39 mouse cellular contexts compared by ENCODE assay signal in genomic region chr8:47853356-47853755, GRCm38 (mm10). TPM values are rescaled to one million over a fixed set of nuclear protein-coding genes. Genes with fewer than 3 reads are reported as not detected.
DNase-seq lines count a peak whose midpoint lies in the region; ATAC-seq and TF ChIP-seq lines count a peak whose summit lies in the region.
"Had no signal": no experiment of that assay in that cellular context is flagged by ENCODE, and none has a peak within 500 bp of the region (broad histone marks: within the 10 kb centered on the region; RNA-seq: fewer than 3 reads in every experiment).

No protein-coding gene starts in this region.

- H3K9ac ChIP-seq in midbrain, embryonic 11.5 days (ENCODE audit: low read length) = no peak overlapping the region
- H3K9ac ChIP-seq in midbrain, embryonic 15.5 days = no peak overlapping the region
- no peak overlapping the region for H3K9ac ChIP-seq in limb, embryonic 14.5 days (ENCODE audit: low read depth, low read length, severe bottlenecking)
- H3K9ac ChIP-seq: liver, embryonic 14.5 days had no signal

- no peaks in the 10 kb centered on the region for H3K27me3 ChIP-seq in midbrain, embryonic 11.5 days (ENCODE audit: control insufficient read depth, insufficient read depth, low read length)
- H3K27me3 ChIP-seq in midbrain, embryonic 15.5 days (replicated peaks) = no peaks in the 10 kb centered on the region
- no peaks in the 10 kb centered on the region for H3K27me3 ChIP-seq in limb, embryonic 14.5 days (ENCODE audit: control insufficient read depth, insufficient read depth, low read length)

- WGBS in midbrain, embryonic 11.5 days = 90% methylated on average over 5 of the region's 5 CpGs
- WGBS in midbrain, embryonic 15.5 days = 85% methylated on average over 5 of the region's 5 CpGs
- WGBS in limb, embryonic 14.5 days = 75% methylated on average over 5 of the region's 5 CpGs

- intact Hi-C loops in heart, postnatal 10 days (cut with DNase I) = no loop called here

- no peak overlapping the region for H3K4me3 ChIP-seq in midbrain, embryonic 11.5 days (ENCODE audit: low read depth, low read length)
- no peak overlapping the region for H3K4me3 ChIP-seq in midbrain, embryonic 15.5 days
- H3K4me3 ChIP-seq in limb, embryonic 14.5 days (replicated peaks; ENCODE audit: low read length) = no peak overlapping the region
- H3K4me3 ChIP-seq: heart, embryonic 10.5 days had no signal

- no peaks in the 10 kb centered on the region; the same call in 1 of the 2 replicates for H3K36me3 ChIP-seq in midbrain, embryonic 11.5 days (ENCODE audit: control insufficient read depth, insufficient read depth, low read length)
- H3K36me3 ChIP-seq in midbrain, embryonic 15.5 days (replicated peaks) = peaks cover 7% of the 10 kb centered on the region; the same call in 1 of the 2 replicates
- peaks cover 60% of the 10 kb centered on the region for H3K36me3 ChIP-seq in limb, embryonic 14.5 days (ENCODE audit: control insufficient read depth, insufficient read depth, low read length)

- H3K27ac ChIP-seq in midbrain, embryonic 11.5 days (ENCODE audit: low read depth, low read length) = no peak overlapping the region
- H3K27ac ChIP-seq in midbrain, embryonic 15.5 days = no peak overlapping the region
- peak overlapping the region; percentile 83; the same call in 1 of the 2 replicates for H3K27ac ChIP-seq in limb, embryonic 14.5 days (replicated peaks; ENCODE audit: low read depth, low read length)
- H3K27ac ChIP-seq: heart, embryonic 10.5 days; liver, embryonic 14.5 days; macrophage had no signal

- DNase-seq in heart, adult 11 months = peak; percentile 94
- no peak for DNase-seq in heart, postnatal 10 days
- DNase-seq in midbrain, embryonic 11.5 days (ENCODE audit: low spot score, missing footprints) = peak; percentile 39
- DNase-seq in limb, embryonic 14.5 days (ENCODE audit: low spot score) = no peak
- DNase-seq in adrenal gland, postnatal 36 days = no peak
- no peak for DNase-seq in frontal cortex, postnatal 10 days (ENCODE audit: low spot score in 2 of 2)
- DNase-seq: adrenal gland, postnatal 14 days; cerebellum, adult 2 months; cerebellum, postnatal 14 days; gastrocnemius, postnatal 10 days; heart, postnatal 14 days; kidney, adult 8-10 months; kidney, postnatal 10 days; liver; lung, adult 2 months; lung, postnatal 10 days; midbrain, embryonic 14.5 days; right cerebral cortex, adult 18-20 months; right cerebral cortex, postnatal 4 days had no signal

- no peak overlapping the region for H3K4me2 ChIP-seq in midbrain, embryonic 11.5 days
- no peak overlapping the region for H3K4me2 ChIP-seq in midbrain, embryonic 15.5 days
- no peak overlapping the region for H3K4me2 ChIP-seq in limb, embryonic 14.5 days (replicated peaks; ENCODE audit: low read depth, low read length, severe bottlenecking)

- H3K9me3 ChIP-seq in midbrain, embryonic 11.5 days (ENCODE audit: control insufficient read depth, low read length) = no peaks in the 10 kb centered on the region
- H3K9me3 ChIP-seq in midbrain, embryonic 15.5 days = no peaks in the 10 kb centered on the region
- H3K9me3 ChIP-seq in limb, embryonic 14.5 days (ENCODE audit: control insufficient read depth, low read length) = no peaks in the 10 kb centered on the region
- H3K9me3 ChIP-seq: heart, embryonic 10.5 days had no signal

- no peak for ATAC-seq in midbrain, embryonic 11.5 days (ENCODE audit: low FRiP score)
- ATAC-seq in midbrain, embryonic 15.5 days (replicated peaks) = no peak
- ATAC-seq in limb, embryonic 14.5 days (ENCODE audit: low FRiP score, low read depth) = no peak
- ATAC-seq: CD4-positive, CD25-positive, alpha-beta regulatory T cell, adult 4 months; forebrain, embryonic 16.5 days; hindbrain, embryonic 16.5 days; intestine, embryonic 16.5 days had no signal

- TF ChIP-seq POLR2A in limb, embryonic 14.5 days (IDR thresholded peaks at IDR 0.05; ENCODE audit: borderline replicate concordance, extremely low read depth, insufficient read depth, insufficient read length) = no peak

- H3K4me1 ChIP-seq in midbrain, embryonic 11.5 days (ENCODE audit: control insufficient read depth, insufficient read depth, low read length) = no peaks in the 10 kb centered on the region
- H3K4me1 ChIP-seq in midbrain, embryonic 15.5 days = no peaks in the 10 kb centered on the region
- H3K4me1 ChIP-seq in limb, embryonic 14.5 days (ENCODE audit: control insufficient read depth, insufficient read depth, low read length) = peaks cover 22% of the 10 kb centered on the region

RNA-seq across cellular contexts. Expression of gene Cldn22, which starts 29.1 kb away (rescaled TPM):
- total RNA-seq in heart, postnatal 10 days (2021) = not detected
- polyA plus RNA-seq in midbrain, embryonic 11.5 days (2014; fragmentation: Nextera tagmentation; extraction: Ambion mirVana) = not detected in 2 replicates
- not detected in 2 replicates for polyA plus RNA-seq in midbrain, embryonic 15.5 days (2015; fragmentation: Nextera tagmentation; extraction: Ambion mirVana)
- 0.08 TPM in 1 of 2 replicates, not detected in the other for polyA plus RNA-seq in limb, embryonic 14.5 days (2012; rRNA removed)
- polyA plus RNA-seq in limb, embryonic 14.5 days (2014; fragmentation: Nextera tagmentation; extraction: Ambion mirVana) = not detected in 2 replicates
- 1 to 10 TPM in 1 of 2 experiments, under 1 TPM in 1; 0.95 to 2.6 TPM for total RNA-seq in adrenal gland, postnatal 36 days (2021)
- total RNA-seq: granulocyte monocyte progenitor cell, adult 5-6 weeks; heart, postnatal 14 days; megakaryocyte-erythroid progenitor cell, adult 5-6 weeks; neutrophil, adult 5-6 weeks had no signal
- polyA plus RNA-seq: CD4-positive, CD25-positive, alpha-beta regulatory T cell, adult 4 months; forebrain, embryonic 11.5 days; forebrain, embryonic 16.5 days; heart, embryonic 10.5 days; hindbrain, embryonic 11.5 days; hindbrain, embryonic 16.5 days; intestine, embryonic 16.5 days; liver, embryonic 14.5 days; macrophage; midbrain, embryonic 14.5 days; neural tube, embryonic 11.5 days; thymus, postnatal 0 days had no signal

RNA-seq across cellular contexts. Expression of gene Cldn24, which starts 31.4 kb away (rescaled TPM):
- not detected for total RNA-seq in heart, postnatal 10 days (2021)
- not detected in 2 replicates for polyA plus RNA-seq in midbrain, embryonic 11.5 days (2014; fragmentation: Nextera tagmentation; extraction: Ambion mirVana)
- not detected in 2 replicates for polyA plus RNA-seq in midbrain, embryonic 15.5 days (2015; fragmentation: Nextera tagmentation; extraction: Ambion mirVana)
- not detected in 2 replicates for polyA plus RNA-seq in limb, embryonic 14.5 days (2012; rRNA removed)
- not detected in 2 replicates for polyA plus RNA-seq in limb, embryonic 14.5 days (2014; fragmentation: Nextera tagmentation; extraction: Ambion mirVana)
- total RNA-seq in adrenal gland, postnatal 36 days (2021) = not detected
- total RNA-seq: adrenal gland, postnatal 14 days; gastrocnemius, postnatal 10 days; granulocyte monocyte progenitor cell, adult 5-6 weeks; heart, postnatal 14 days; layer of hippocampus, postnatal 10 days; left cerebral cortex, adult 18-20 months; left cerebral cortex, postnatal 14 days; megakaryocyte-erythroid progenitor cell, adult 5-6 weeks; neutrophil, adult 5-6 weeks had no signal
- polyA plus RNA-seq: CD4-positive, CD25-positive, alpha-beta regulatory T cell, adult 4 months; cerebellum, adult 2 months; cortical plate, adult 2 months; forebrain, embryonic 11.5 days; forebrain, embryonic 16.5 days; heart, embryonic 10.5 days; hindbrain, embryonic 11.5 days; hindbrain, embryonic 16.5 days; intestine, embryonic 16.5 days; liver, embryonic 14.5 days; lung, adult 2 months; macrophage; midbrain, embryonic 14.5 days; neural tube, embryonic 11.5 days; spleen, adult 2 months; thymus, postnatal 0 days had no signal

Comparison
In these comparisons a context has a peak if more than half of its experiments do, and no peak if none do; other contexts are left out.
1. DNase-seq: peak in heart, adult 11 months (single experiment) and midbrain, embryonic 11.5 days (single experiment); none in heart, postnatal 10 days (0 of 2), limb, embryonic 14.5 days (single experiment), adrenal gland, postnatal 36 days (0 of 2) and frontal cortex, postnatal 10 days (0 of 2).